Mouse (Mus musculus): ENCODE data around the gene Prg3.

The Prg3 gene

GRCm38 (mm10) chr2:85038336-85038735, 50.3 kb downstream of the Prg3 start:
- DNase-seq (ENCODE audit: low read depth): no peak

Data from naive thymus-derived CD4-positive, alpha-beta T cell, adult 2 months (primary cell).